Comparison of ENCODE assay signal across 13 mouse cellular contexts in genomic region chr1:177343121-177343520, GRCm38 (mm10).
DNase-seq lines count a peak whose midpoint lies in the region; ATAC-seq lines count a peak whose summit lies in the region.
"Had no signal": no experiment of that assay in that cellular context is flagged by ENCODE, and none has a peak within 500 bp of the region (broad histone marks: within the 10 kb centered on the region; RNA-seq: fewer than 3 reads in every experiment).

No protein-coding gene starts in this region.

- no peaks in the 10 kb centered on the region for H3K9me3 ChIP-seq in forebrain, embryonic 14.5 days (replicated peaks; ENCODE audit: control insufficient read depth, low read length)
- H3K9me3 ChIP-seq in forebrain, embryonic 13.5 days (replicated peaks): no peaks in the 10 kb centered on the region
- H3K9me3 ChIP-seq in kidney, embryonic 15.5 days (replicated peaks): no peaks in the 10 kb centered on the region
- H3K9me3 ChIP-seq: liver, embryonic 12.5 days; neural tube, embryonic 12.5 days had no signal

- H3K4me2 ChIP-seq in forebrain, embryonic 14.5 days (ENCODE audit: low read length): no peak overlapping the region
- H3K4me2 ChIP-seq in forebrain, embryonic 13.5 days: no peak overlapping the region
- no peak overlapping the region for H3K4me2 ChIP-seq in kidney, embryonic 15.5 days
- H3K4me2 ChIP-seq: liver, embryonic 12.5 days; neural tube, embryonic 12.5 days had no signal

- no peak for ATAC-seq in forebrain, embryonic 14.5 days
- ATAC-seq in forebrain, embryonic 13.5 days: no peak
- ATAC-seq in kidney, embryonic 15.5 days (replicated peaks; ENCODE audit: low FRiP score): no peak
- ATAC-seq in activated CD4-positive, CD25-positive, alpha-beta regulatory T cell, adult 4 months: no peak
- ATAC-seq: liver, embryonic 12.5 days; Patski had no signal

- peaks cover 6% of the 10 kb centered on the region; the same call in 1 of the 2 replicates for H3K4me1 ChIP-seq in forebrain, embryonic 14.5 days (ENCODE audit: control insufficient read depth, insufficient read depth, low read length)
- peaks cover 20% of the 10 kb centered on the region for H3K4me1 ChIP-seq in forebrain, embryonic 13.5 days
- H3K4me1 ChIP-seq in kidney, embryonic 15.5 days: peaks cover 15% of the 10 kb centered on the region; the same call in 1 of the 2 replicates
- H3K4me1 ChIP-seq: liver, embryonic 12.5 days had no signal

- H3K27ac ChIP-seq in forebrain, embryonic 14.5 days (ENCODE audit: low read depth, low read length): no peak overlapping the region
- no peak overlapping the region for H3K27ac ChIP-seq in forebrain, embryonic 13.5 days
- H3K27ac ChIP-seq in kidney, embryonic 15.5 days: no peak overlapping the region
- H3K27ac ChIP-seq: liver, embryonic 12.5 days; neural tube, embryonic 12.5 days had no signal

- no peak overlapping the region for H3K4me3 ChIP-seq in forebrain, embryonic 14.5 days (ENCODE audit: low read depth, low read length)
- H3K4me3 ChIP-seq in forebrain, embryonic 13.5 days: no peak overlapping the region
- H3K4me3 ChIP-seq in kidney, embryonic 15.5 days (replicated peaks): no peak overlapping the region
- H3K4me3 ChIP-seq: liver, embryonic 12.5 days; neural tube, embryonic 12.5 days had no signal

- H3K27me3 ChIP-seq in forebrain, embryonic 14.5 days (replicated peaks; ENCODE audit: control insufficient read depth, insufficient read depth, low read length): no peaks in the 10 kb centered on the region
- H3K27me3 ChIP-seq in forebrain, embryonic 13.5 days: no peaks in the 10 kb centered on the region
- no peaks in the 10 kb centered on the region for H3K27me3 ChIP-seq in kidney, embryonic 15.5 days
- H3K27me3 ChIP-seq: liver, embryonic 12.5 days; neural tube, embryonic 12.5 days; Patski had no signal

- peak; percentile 71 for DNase-seq in forebrain, embryonic 14.5 days (ENCODE audit: low spot score)
- peak; percentile 36 for DNase-seq in kidney, postnatal 14 days
- DNase-seq in urinary bladder, postnatal 25 days (ENCODE audit: low spot score): peak; percentile 12
- no peak for DNase-seq in urinary bladder, adult 2 months (ENCODE audit: low spot score)
- DNase-seq in layer of hippocampus, adult 11-12 months (ENCODE audit: low spot score): no peak
- DNase-seq: adrenal gland, postnatal 10 days; cerebellum, adult 11 months had no signal

- 26% methylated on average over 6 of the region's 6 CpGs for WGBS in forebrain, embryonic 14.5 days
- WGBS in forebrain, embryonic 13.5 days: 36% methylated on average over 6 of the region's 6 CpGs
- WGBS in kidney, embryonic 15.5 days: 25% methylated on average over 6 of the region's 6 CpGs

- H3K9ac ChIP-seq in forebrain, embryonic 14.5 days (ENCODE audit: low read length): no peak overlapping the region
- H3K9ac ChIP-seq in forebrain, embryonic 13.5 days: no peak overlapping the region
- H3K9ac ChIP-seq in kidney, embryonic 15.5 days: no peak overlapping the region
- H3K9ac ChIP-seq: liver, embryonic 12.5 days; neural tube, embryonic 12.5 days had no signal

- no peaks in the 10 kb centered on the region for H3K36me3 ChIP-seq in forebrain, embryonic 14.5 days (ENCODE audit: control insufficient read depth, insufficient read depth, low read length)
- no peaks in the 10 kb centered on the region for H3K36me3 ChIP-seq in forebrain, embryonic 13.5 days (ENCODE audit: poor library complexity, severe bottlenecking)
- no peaks in the 10 kb centered on the region for H3K36me3 ChIP-seq in kidney, embryonic 15.5 days
- H3K36me3 ChIP-seq: liver, embryonic 12.5 days; neural tube, embryonic 12.5 days had no signal

Comparison
In these comparisons a context has a peak if more than half of its experiments do, and no peak if none do; other contexts are left out.
1. DNase-seq: peak in forebrain, embryonic 14.5 days (single experiment), kidney, postnatal 14 days (single experiment) and urinary bladder, postnatal 25 days (single experiment); none in urinary bladder, adult 2 months (single experiment) and layer of hippocampus, adult 11-12 months (single experiment).